Mouse (Mus musculus) forebrain, embryonic 14.5 days (tissue): ENCODE data around the gene Jakmip3. TPM values are rescaled to one million over a fixed set of nuclear protein-coding genes. Genes with fewer than 3 reads are reported as not detected.

Experiments
- ATAC-seq: fragments of 200-750 bp; cut with Nextera tagmentation; 2 replicates; pipeline ENCODE4 v1.8.0; 2017; ENCODE audit warnings: mild to moderate bottlenecking, moderate library complexity
- DNase-seq: peaks from one replicate; pipeline ENCODE4 v3.0.0-alpha.2; 2015; ENCODE audit warnings: low spot score
- H3K27ac ChIP-seq: fragments of 300-500 bp; sonication (generic); 2 replicates; pipeline ENCODE4 v1.5.1; 2014; ENCODE audit warnings: low read depth, mild to moderate bottlenecking, control low read depth, low read length, moderate library complexity
- H3K27me3 ChIP-seq: fragments of 300-500 bp; sonication (generic); replicated peaks from 2 replicates; pipeline ENCODE4 v1.6.1; 2014; ENCODE audit warnings: low read length, control low read depth, mixed read lengths; ENCODE audit not compliant: control insufficient read depth, insufficient read depth
- H3K36me3 ChIP-seq: fragments of 300-500 bp; sonication (generic); 2 replicates; pipeline ENCODE4 v1.6.1; 2014; ENCODE audit warnings: low read length, control low read depth; ENCODE audit not compliant: control insufficient read depth, insufficient read depth
- H3K4me1 ChIP-seq: fragments of 300-500 bp; sonication (generic); 2 replicates; pipeline ENCODE4 v1.6.1; 2014; ENCODE audit warnings: antibody characterized with exemption, low read length, control low read depth; ENCODE audit not compliant: control insufficient read depth, insufficient read depth
- H3K4me2 ChIP-seq: fragments of 300-500 bp; sonication (generic); 2 replicates; pipeline ENCODE4 v1.6.1; 2014; ENCODE audit warnings: mild to moderate bottlenecking, control low read depth, low read length
- H3K4me3 ChIP-seq: fragments of 300-500 bp; sonication (generic); 2 replicates; pipeline ENCODE4 v1.5.1; 2014; ENCODE audit warnings: low read depth, low read length, control low read depth
- H3K9ac ChIP-seq: fragments of 300-500 bp; sonication (generic); 2 replicates; pipeline ENCODE4 v1.6.1; 2014; ENCODE audit warnings: mild to moderate bottlenecking, low read length, control low read depth, moderate library complexity
- H3K9me3 ChIP-seq: fragments of 300-500 bp; sonication (generic); replicated peaks from 2 replicates; pipeline ENCODE4 v1.6.1; 2016; ENCODE audit warnings: low read length, control low read depth, mixed read lengths; ENCODE audit not compliant: control insufficient read depth
- WGBS: fragments of 180-500 bp; shearing (Covaris S2); extraction: QIAGEN DNeasy Blood & Tissue Kit; methylation state at CpG from one replicate; pipeline ENCODE4 v1.1.7; 2014; 5-methylcytosine and 5-hydroxymethylcytosine counted together
- polyA plus RNA-seq: library from polyadenylated mRNA; unstranded; fragments of >200 nt; fragmentation: Nextera tagmentation; extraction: Ambion mirVana; gene quantifications from 2 replicates; pipeline ENCODE4 v1.2.1, GENCODE M21; 2014

The Jakmip3 gene
- polyA plus RNA-seq, 1 experiment from 2014 or later, result 2.4 TPM

DNA sequence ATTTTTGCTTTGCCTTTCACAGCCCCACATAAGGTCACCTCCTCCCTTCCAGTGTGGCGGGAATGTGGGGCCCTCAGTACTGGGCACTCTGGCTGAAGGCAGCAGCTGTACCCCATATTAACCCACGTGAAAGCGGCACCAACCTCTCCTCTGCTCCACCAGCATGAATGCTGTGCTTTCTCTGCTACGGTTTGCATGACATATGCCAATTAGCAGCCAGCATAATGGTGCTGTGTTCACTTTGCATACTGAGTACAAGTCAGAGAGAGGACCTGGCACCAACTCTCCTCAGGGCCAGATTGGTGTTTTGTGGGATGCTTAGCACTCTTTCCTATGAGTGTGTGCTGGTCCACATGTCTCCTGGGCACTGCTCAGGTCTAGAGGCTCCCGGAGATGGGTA is 19.2 kb downstream of the Jakmip3 start:
- no peak overlapping the region for H3K9ac ChIP-seq
- no peak overlapping the region for H3K27ac ChIP-seq
- no peaks in the 10 kb centered on the region for H3K9me3 ChIP-seq
- no peak overlapping the region for H3K4me2 ChIP-seq
- no peaks in the 10 kb centered on the region for H3K4me1 ChIP-seq
- H3K27me3 ChIP-seq, result no peaks in the 10 kb centered on the region
- H3K4me3 ChIP-seq, result no peak overlapping the region
- peak; percentile 52 for DNase-seq
- no peaks in the 10 kb centered on the region for H3K36me3 ChIP-seq
- 55% methylated on average over 5 of the region's 5 CpGs for WGBS
- ATAC-seq, result peak; percentile 29; the same call in 1 of the 2 replicates

DNA sequence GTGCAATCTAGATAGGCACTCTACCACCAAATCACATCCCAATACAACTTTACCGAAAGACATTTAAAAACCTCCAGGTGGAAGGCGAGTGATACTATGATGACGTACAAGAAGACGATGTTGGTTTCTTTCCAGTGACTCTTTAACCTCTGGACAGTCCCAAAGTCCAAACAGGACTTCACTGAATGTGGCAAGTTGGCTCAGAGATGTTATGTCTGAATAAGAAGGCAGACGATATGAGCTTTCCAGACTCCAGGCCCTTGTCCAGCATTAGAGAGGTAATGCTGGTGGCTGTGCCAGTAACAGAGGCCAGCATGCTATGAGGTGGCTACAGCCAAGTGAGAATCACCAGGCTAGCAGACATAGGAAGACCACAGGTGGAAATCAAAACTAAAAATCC is 23.2 kb downstream of the Jakmip3 start:
- Histone ChIP-seq H3K9me3 (no peaks in the 10 kb centered on the region), H3K9ac (no peak overlapping the region), H3K27me3 (no peaks in the 10 kb centered on the region), H3K27ac (no peak overlapping the region), H3K4me2 (no peak overlapping the region), H3K4me1 (no peaks in the 10 kb centered on the region), H3K4me3 (no peak overlapping the region), H3K36me3 (no peaks in the 10 kb centered on the region)
- no peak for ATAC-seq
- whole genome bisulfite sequencing, result 94% methylated on average over 5 of the region's 5 CpGs
- no peak for DNase-seq

DNA sequence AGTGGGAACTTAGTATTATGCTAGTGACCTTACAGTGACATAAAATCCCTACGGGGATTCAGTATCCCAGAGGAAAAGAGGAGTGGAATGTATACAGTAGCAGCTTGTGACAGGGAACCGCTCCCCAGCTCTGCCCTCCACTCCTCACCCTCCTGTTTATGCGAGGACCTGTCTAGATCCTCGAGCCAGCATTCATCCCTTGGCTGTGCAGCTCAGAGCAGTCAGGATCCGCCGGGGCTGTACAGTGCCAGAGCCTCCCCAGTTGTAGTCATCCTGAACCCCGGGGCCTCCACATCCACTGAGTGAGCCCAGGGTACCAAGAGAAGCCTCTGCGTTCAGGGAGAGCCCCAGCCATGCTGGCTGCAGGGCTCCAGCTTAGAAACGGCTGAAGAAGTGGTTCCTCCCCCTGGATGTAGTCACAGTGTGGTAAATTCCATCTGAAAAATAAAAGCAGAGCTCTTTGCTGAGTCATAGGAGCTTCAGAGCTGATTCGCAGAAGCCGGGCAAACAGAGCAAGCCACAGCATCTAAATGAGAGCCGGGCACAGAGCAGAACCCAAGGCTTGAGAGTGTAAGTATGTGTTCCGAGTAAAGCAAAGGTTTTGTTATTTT is 27.6 kb downstream of the Jakmip3 start:
- Histone ChIP-seq H3K4me3 (no peak overlapping the region), H3K36me3 (no peaks in the 10 kb centered on the region), H3K4me1 (no peaks in the 10 kb centered on the region), H3K27ac (no peak overlapping the region), H3K9ac (no peak overlapping the region), H3K4me2 (no peak overlapping the region), H3K27me3 (no peaks in the 10 kb centered on the region), H3K9me3 (no peaks in the 10 kb centered on the region)
- no peak for ATAC-seq
- DNase-seq, result no peak
- 69% methylated on average over 13 of the region's 13 CpGs for WGBS

- DNase-seq (no peak), ATAC-seq (no peak)
- Histone ChIP-seq H3K4me1 (no peaks in the 10 kb centered on the region), H3K9me3 (no peaks in the 10 kb centered on the region), H3K4me3 (no peak overlapping the region), H3K27me3 (no peaks in the 10 kb centered on the region), H3K36me3 (no peaks in the 10 kb centered on the region), H3K4me2 (no peak overlapping the region), H3K27ac (no peak overlapping the region), H3K9ac (no peak overlapping the region)
- WGBS, result 92% methylated on average over 7 of the region's 7 CpGs
Observed at GRCm38 (mm10) chr7:138977510-138977909, 37.0 kb downstream of the Jakmip3 start.

- H3K27ac ChIP-seq, result no peak overlapping the region
- ATAC-seq (no peak), DNase-seq (peak; percentile 63)
- H3K4me1 ChIP-seq, result no peaks in the 10 kb centered on the region
- no peaks in the 10 kb centered on the region for H3K27me3 ChIP-seq
- H3K9ac ChIP-seq, result no peak overlapping the region
- no peak overlapping the region for H3K4me3 ChIP-seq
- no peak overlapping the region for H3K4me2 ChIP-seq
- WGBS, result 74% methylated on average over 6 of the region's 6 CpGs
- no peaks in the 10 kb centered on the region for H3K9me3 ChIP-seq
- no peaks in the 10 kb centered on the region for H3K36me3 ChIP-seq
Observed at GRCm38 (mm10) chr7:138984576-138984975, 44.0 kb downstream of the Jakmip3 start.

- no peak for DNase-seq
- H3K4me3 ChIP-seq, result no peak overlapping the region
- WGBS, result 66% methylated on average over 9 of the region's 9 CpGs
- H3K4me2 ChIP-seq, result no peak overlapping the region
- no peak for ATAC-seq
- no peak overlapping the region for H3K27ac ChIP-seq
- H3K36me3 ChIP-seq, result no peaks in the 10 kb centered on the region
- no peaks in the 10 kb centered on the region for H3K27me3 ChIP-seq
- H3K9me3 ChIP-seq, result no peaks in the 10 kb centered on the region
- H3K4me1 ChIP-seq, result no peaks in the 10 kb centered on the region
- H3K9ac ChIP-seq, result no peak overlapping the region
Observed at GRCm38 (mm10) chr7:138989156-138989555, 48.6 kb downstream of the Jakmip3 start.

- H3K36me3 ChIP-seq, result no peaks in the 10 kb centered on the region
- DNase-seq (no peak), ATAC-seq (no peak)
- H3K27ac ChIP-seq, result no peak overlapping the region
- WGBS, result 88% methylated on average over 9 of the region's 9 CpGs
- H3K27me3 ChIP-seq, result no peaks in the 10 kb centered on the region
- no peaks in the 10 kb centered on the region for H3K9me3 ChIP-seq
- H3K9ac ChIP-seq, result no peak overlapping the region
- H3K4me1 ChIP-seq, result peaks cover 11% of the 10 kb centered on the region; the same call in 1 of the 2 replicates
- no peak overlapping the region for H3K4me2 ChIP-seq
- H3K4me3 ChIP-seq, result no peak overlapping the region
Observed at GRCm38 (mm10) chr7:139002692-139003091, 62.2 kb downstream of the Jakmip3 start.

- ATAC-seq (peak; percentile 70), DNase-seq (peak; percentile 88)
- peak overlapping the region; percentile 26; the same call in 1 of the 2 replicates for H3K4me2 ChIP-seq
- H3K27me3 ChIP-seq, result no peaks in the 10 kb centered on the region
- H3K9ac ChIP-seq, result no peak overlapping the region
- no peak overlapping the region for H3K4me3 ChIP-seq
- H3K36me3 ChIP-seq, result no peaks in the 10 kb centered on the region
- WGBS, result 20% methylated on average over 9 of the region's 9 CpGs
- no peak overlapping the region for H3K27ac ChIP-seq
- H3K9me3 ChIP-seq, result no peaks in the 10 kb centered on the region
- peaks cover 11% of the 10 kb centered on the region; the same call in 1 of the 2 replicates for H3K4me1 ChIP-seq
Observed at GRCm38 (mm10) chr7:139003250-139003649, 62.7 kb downstream of the Jakmip3 start.

GRCm38 (mm10) chr7:139009786-139010502 is 69.4 kb downstream of the Jakmip3 start:
- H3K27ac ChIP-seq, result no peak overlapping the region
- ATAC-seq, result no peak
- H3K36me3 ChIP-seq, result no peaks in the 10 kb centered on the region
- no peak overlapping the region for H3K9ac ChIP-seq
- 59% methylated on average over 7 of the region's 7 CpGs for WGBS
- H3K27me3 ChIP-seq, result no peaks in the 10 kb centered on the region
- H3K4me2 ChIP-seq, result no peak overlapping the region
- H3K9me3 ChIP-seq, result no peaks in the 10 kb centered on the region
- no peaks in the 10 kb centered on the region for H3K4me1 ChIP-seq
- DNase-seq, result peak; percentile 8
- H3K4me3 ChIP-seq, result no peak overlapping the region
